Mouse (Mus musculus) heart, postnatal 0 days (tissue): ENCODE measurements at regions not wholly inside any gene's neighbourhood (a gene's known extent, or its start where the extent isn't known, plus 50 kb on each side); places are given as distances from the start of the nearest gene placed in this dataset.

Experiments used
- ATAC-seq: fragments of 200-750 bp; cut with Nextera tagmentation; 2 replicates; pipeline ENCODE4 v1.8.0; 2017; ENCODE audit warnings: low read depth, moderate number of reproducible peaks, moderate library complexity; ENCODE audit not compliant: insufficient read depth
- DNase-seq: peaks from one replicate; pipeline ENCODE4 v3.0.0-alpha.2; 2016; ENCODE audit warnings: low spot score
- H3K27ac ChIP-seq: fragments of 300-500 bp; sonication (generic); 2 replicates; pipeline ENCODE4 v1.5.1; 2014; ENCODE audit warnings: low read depth, mild to moderate bottlenecking
- H3K27me3 ChIP-seq: fragments of 300-500 bp; sonication (generic); 2 replicates; pipeline ENCODE4 v1.6.1; 2014; ENCODE audit warnings: low read length, mixed read lengths; ENCODE audit not compliant: control insufficient read depth, insufficient read depth
- H3K36me3 ChIP-seq: fragments of 300-500 bp; sonication (generic); replicated peaks from 2 replicates; pipeline ENCODE4 v1.6.1; 2014; ENCODE audit warnings: low read length, mixed read lengths; ENCODE audit not compliant: control insufficient read depth, insufficient read depth
- H3K4me1 ChIP-seq: fragments of 300-500 bp; sonication (generic); 2 replicates; pipeline ENCODE4 v1.6.1; 2014; ENCODE audit warnings: antibody characterized with exemption; ENCODE audit not compliant: control insufficient read depth, insufficient read depth
- H3K4me2 ChIP-seq: fragments of 300-500 bp; sonication (generic); 2 replicates; pipeline ENCODE4 v1.6.1; 2014; ENCODE audit warnings: low read depth, mild to moderate bottlenecking, low read length, moderate library complexity
- H3K4me3 ChIP-seq: fragments of 300-500 bp; sonication (generic); 2 replicates; pipeline ENCODE4 v1.5.1; 2014; ENCODE audit warnings: low read depth, low read length
- H3K9ac ChIP-seq: fragments of 300-500 bp; sonication (generic); replicated peaks from 2 replicates; pipeline ENCODE4 v1.6.1; 2014; ENCODE audit warnings: low read depth, low read length, mixed read lengths
- H3K9me3 ChIP-seq: fragments of 300-500 bp; sonication (generic); replicated peaks from 2 replicates; pipeline ENCODE4 v1.6.1; 2016; ENCODE audit warnings: low read length; ENCODE audit not compliant: control insufficient read depth
- CTCF ChIP-seq: IDR thresholded peaks from 2 replicates; pipeline ENCODE4 v1.5.1; 2016; ENCODE audit warnings: antibody characterized with exemption, control low read depth, low read depth
- EP300 ChIP-seq: IDR thresholded peaks from 2 replicates; pipeline ENCODE4 v1.6.1; 2016; ENCODE audit warnings: antibody characterized with exemption, low read depth
- WGBS: fragments of 180-500 bp; shearing (Covaris S2); extraction: QIAGEN DNeasy Blood & Tissue Kit; methylation state at CpG from one replicate; pipeline ENCODE4 v1.1.7; 2014; 5-methylcytosine and 5-hydroxymethylcytosine counted together

DNA sequence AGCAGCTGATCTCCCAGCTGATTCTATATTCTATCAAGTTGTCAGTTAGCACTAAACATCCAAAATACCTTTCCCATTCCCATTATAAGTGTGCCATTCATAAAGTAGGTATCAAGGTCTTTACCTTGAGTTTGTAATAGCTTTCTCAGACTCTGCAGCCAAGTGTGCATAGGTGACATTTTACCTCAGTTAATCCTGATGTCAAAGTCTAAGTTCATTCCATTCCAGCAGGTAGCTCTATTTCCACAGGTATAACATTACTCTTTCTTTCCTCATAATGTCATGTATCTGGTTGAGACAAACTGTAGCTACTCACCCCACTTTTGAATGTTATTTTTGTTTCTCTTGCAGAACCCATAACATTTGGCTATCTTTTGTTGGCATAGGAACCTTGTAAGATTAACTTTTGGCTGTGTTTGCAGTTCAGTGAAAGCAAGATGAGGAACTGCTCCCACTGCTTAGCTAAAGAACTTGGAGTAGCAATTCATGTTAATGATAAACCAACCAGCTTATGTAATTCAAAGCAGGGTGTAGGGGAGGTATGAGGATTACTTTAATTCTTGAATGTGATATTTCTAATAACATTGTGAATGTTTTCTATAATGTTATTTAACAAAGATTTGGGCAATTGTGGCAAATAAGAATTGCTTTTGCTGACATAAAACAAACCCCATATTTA, 107.0 kb downstream of the 4933402N22Rik start:
- no peaks in the 10 kb centered on the region for H3K9me3 ChIP-seq
- H3K4me1 ChIP-seq = no peaks in the 10 kb centered on the region
- no peak overlapping the region for H3K9ac ChIP-seq
- no peak overlapping the region for H3K4me3 ChIP-seq
- ATAC-seq = no peak
- H3K4me2 ChIP-seq = no peak overlapping the region
- no peak overlapping the region for H3K27ac ChIP-seq
- no peak for DNase-seq
- no peaks in the 10 kb centered on the region for H3K27me3 ChIP-seq
- TF ChIP-seq CTCF (no peak), EP300 (no peak)
- no peaks in the 10 kb centered on the region for H3K36me3 ChIP-seq

DNA sequence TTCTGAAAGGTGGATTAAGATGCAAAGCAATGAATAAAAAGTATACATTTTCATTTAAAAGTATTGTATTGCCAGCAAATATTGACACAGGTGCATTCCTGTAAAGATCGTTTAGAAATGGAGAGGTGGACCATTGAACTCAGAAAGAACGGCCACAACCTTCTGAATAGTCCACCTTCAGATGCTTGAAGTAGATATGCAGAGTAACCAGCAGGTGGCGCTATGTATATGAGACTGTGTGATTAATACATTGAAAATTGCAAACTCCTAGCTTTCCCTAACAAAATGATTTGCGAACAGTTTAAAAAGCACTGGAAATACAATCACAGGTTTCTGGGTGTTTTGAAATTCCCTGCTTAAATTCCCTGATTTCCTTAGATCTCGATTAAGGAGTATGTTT, 112.2 kb downstream of the 4933402N22Rik start:
- DNase-seq = peak; percentile 62
- no peaks in the 10 kb centered on the region for H3K36me3 ChIP-seq

DNA sequence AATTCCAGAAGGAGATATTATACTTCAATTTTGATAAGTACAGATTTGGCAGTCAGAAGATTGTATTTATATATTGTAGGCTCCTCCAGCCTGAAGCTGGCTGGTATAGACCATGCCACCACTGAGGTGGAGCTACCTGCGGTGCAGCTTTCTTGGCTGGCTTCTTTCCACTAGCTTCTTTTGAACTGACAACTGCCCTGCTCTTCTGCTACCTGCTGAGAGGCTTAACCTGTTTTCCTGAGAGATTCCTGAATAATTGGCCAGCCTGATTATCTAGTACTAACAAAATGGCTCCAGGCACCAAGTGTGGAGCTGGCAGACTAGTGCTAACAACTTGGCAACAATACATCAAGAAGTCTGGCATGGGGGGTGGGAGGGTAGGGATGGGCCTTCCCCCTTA, 132.0 kb downstream of the 4933402N22Rik start:
- Histone ChIP-seq H3K4me3 (no peak overlapping the region), H3K4me1 (no peaks in the 10 kb centered on the region), H3K9ac (no peak overlapping the region), H3K36me3 (no peaks in the 10 kb centered on the region), H3K27ac (no peak overlapping the region), H3K4me2 (no peak overlapping the region), H3K9me3 (peaks cover 11% of the 10 kb centered on the region; the same call in 1 of the 2 replicates), H3K27me3 (no peaks in the 10 kb centered on the region)
- TF ChIP-seq CTCF (no peak), EP300 (no peak)
- DNase-seq (no peak), ATAC-seq (no peak)
- 73% methylated on average over 1 of the region's 1 CpGs for WGBS

More for the DNA sequence above, 112.2 kb downstream of the 4933402N22Rik start:
- ATAC-seq = no peak
- H3K27me3 ChIP-seq = no peaks in the 10 kb centered on the region
- no peaks in the 10 kb centered on the region for H3K9me3 ChIP-seq
- 12% methylated on average over 5 of the region's 5 CpGs for WGBS
- H3K9ac ChIP-seq = no peak overlapping the region
- no peak overlapping the region for H3K4me2 ChIP-seq
- no peaks in the 10 kb centered on the region for H3K4me1 ChIP-seq
- H3K27ac ChIP-seq = no peak overlapping the region
- no peak overlapping the region for H3K4me3 ChIP-seq
- TF ChIP-seq EP300 (no peak), CTCF (peak; percentile 77)

DNA sequence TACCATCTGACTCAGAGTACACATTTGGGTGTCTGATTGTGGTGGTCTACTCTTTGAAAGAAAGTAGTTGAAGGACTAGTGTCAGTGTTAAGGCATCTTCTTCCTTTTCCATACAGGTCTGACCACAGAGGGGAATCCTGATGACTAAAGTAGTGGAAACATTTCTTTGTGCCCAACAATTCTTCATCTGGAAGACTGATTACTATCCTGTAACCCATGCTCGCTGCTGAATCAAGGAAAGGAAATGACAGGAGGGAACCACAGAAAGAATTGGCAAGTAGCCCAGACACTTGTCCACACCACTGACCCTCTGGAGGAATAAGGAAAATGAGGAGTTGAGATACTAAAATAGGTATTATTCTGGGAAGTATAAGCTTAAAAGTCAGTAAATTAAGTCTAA, 162.3 kb downstream of the 4933402N22Rik start:
- Histone ChIP-seq H3K27me3 (no peaks in the 10 kb centered on the region), H3K9ac (no peak overlapping the region), H3K4me1 (no peaks in the 10 kb centered on the region), H3K9me3 (no peaks in the 10 kb centered on the region), H3K27ac (no peak overlapping the region), H3K4me3 (no peak overlapping the region), H3K36me3 (no peaks in the 10 kb centered on the region), H3K4me2 (no peak overlapping the region)
- ATAC-seq = no peak
- TF ChIP-seq CTCF (no peak), EP300 (no peak)
- WGBS = 15% methylated on average over 1 of the region's 1 CpGs
- no peak for DNase-seq

DNA sequence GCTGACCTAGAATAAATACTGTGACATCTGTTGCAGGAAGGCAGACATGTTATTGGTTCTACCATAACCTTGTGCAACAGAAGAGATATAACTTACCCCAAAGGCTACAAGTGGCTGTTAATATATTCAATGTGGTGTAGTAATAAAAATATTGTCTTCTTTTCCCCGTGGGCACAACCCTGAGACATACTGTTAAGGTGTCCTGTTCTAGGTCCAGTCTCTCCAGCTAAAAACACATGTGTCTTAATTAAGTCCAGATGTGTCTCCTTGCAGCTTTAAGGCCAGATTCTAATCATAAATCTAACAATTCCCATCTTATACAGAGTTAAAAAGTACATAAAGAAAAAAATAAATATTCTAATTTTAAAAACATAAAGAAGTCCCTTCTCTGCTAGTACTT, 175.8 kb downstream of the 4933402N22Rik start:
- DNase-seq (no peak), ATAC-seq (no peak)
- no peak for TF ChIP-seq CTCF
- no peaks in the 10 kb centered on the region for H3K4me1 ChIP-seq
- H3K27me3 ChIP-seq = no peaks in the 10 kb centered on the region
- no peak overlapping the region for H3K4me3 ChIP-seq
- no peaks in the 10 kb centered on the region for H3K9me3 ChIP-seq
- no peak overlapping the region for H3K9ac ChIP-seq
- no peak overlapping the region for H3K27ac ChIP-seq
- no peak overlapping the region for H3K4me2 ChIP-seq
- no peaks in the 10 kb centered on the region for H3K36me3 ChIP-seq
- 61% methylated on average over 1 of the region's 1 CpGs for WGBS
